Mouse (Mus musculus) stomach, embryonic 16.5 days (tissue): ENCODE measurements around the gene Gm5414. TPM values are rescaled to one million over a fixed set of nuclear protein-coding genes. Genes with fewer than 3 reads are reported as not detected.

Source experiments
- ATAC-seq: fragments of 200-750 bp; cut with Nextera tagmentation; 2 replicates; pipeline ENCODE4 v1.8.0; 2017; ENCODE audit warnings: moderate number of reproducible peaks, moderate TSS enrichment; ENCODE audit not compliant: insufficient read depth, low FRiP score
- H3K27ac ChIP-seq: fragments of 300-500 bp; sonication (generic); 2 replicates; pipeline ENCODE4 v1.5.1; 2014; ENCODE audit warnings: low read length
- H3K27me3 ChIP-seq: fragments of 300-500 bp; sonication (generic); 2 replicates; pipeline ENCODE4 v1.6.1; 2014; ENCODE audit warnings: low read length, control low read depth, mixed read lengths; ENCODE audit not compliant: control insufficient read depth, insufficient read depth
- H3K36me3 ChIP-seq: fragments of 300-500 bp; sonication (generic); 2 replicates; pipeline ENCODE4 v1.6.1; 2014; ENCODE audit warnings: low read length; ENCODE audit not compliant: control insufficient read depth, insufficient read depth
- H3K4me1 ChIP-seq: fragments of 300-500 bp; sonication (generic); 2 replicates; pipeline ENCODE4 v1.6.1; 2014; ENCODE audit warnings: low read length, control low read depth, mixed read lengths; ENCODE audit not compliant: control insufficient read depth, insufficient read depth
- H3K4me2 ChIP-seq: fragments of 300-500 bp; sonication (generic); 2 replicates; pipeline ENCODE4 v1.6.1; 2014; ENCODE audit warnings: low read depth, low read length, mixed read lengths
- H3K4me3 ChIP-seq: fragments of 300-500 bp; sonication (generic); replicated peaks from 2 replicates; pipeline ENCODE4 v1.5.1; 2014; ENCODE audit warnings: mild to moderate bottlenecking, low read length
- H3K9ac ChIP-seq: fragments of 300-500 bp; sonication (generic); 2 replicates; pipeline ENCODE4 v1.6.1; 2014; ENCODE audit warnings: low read length
- H3K9me3 ChIP-seq: fragments of 300-500 bp; sonication (generic); replicated peaks from 2 replicates; pipeline ENCODE4 v1.6.1; 2016; ENCODE audit warnings: low read length, control low read depth; ENCODE audit not compliant: control insufficient read depth
- WGBS: fragments of 180-500 bp; shearing (Covaris S2); extraction: QIAGEN DNeasy Blood & Tissue Kit; methylation state at CpG from one replicate; pipeline ENCODE4 v1.1.7; 2014; 5-methylcytosine and 5-hydroxymethylcytosine counted together
- microRNA-seq: library from miRNA; unstranded; fragments of <30 nt; microRNA quantifications from one replicate; pipeline ENCODE4, GENCODE M21; 2016
- polyA plus RNA-seq: library from polyadenylated mRNA; unstranded; fragments of >200 nt; fragmentation: Nextera tagmentation; extraction: Ambion mirVana; gene quantifications from 2 replicates; pipeline ENCODE4 v1.2.1, GENCODE M21; 2015

The Gm5414 gene
- polyA plus RNA-seq, 1 experiment from 2014 or later, result not detected

DNA sequence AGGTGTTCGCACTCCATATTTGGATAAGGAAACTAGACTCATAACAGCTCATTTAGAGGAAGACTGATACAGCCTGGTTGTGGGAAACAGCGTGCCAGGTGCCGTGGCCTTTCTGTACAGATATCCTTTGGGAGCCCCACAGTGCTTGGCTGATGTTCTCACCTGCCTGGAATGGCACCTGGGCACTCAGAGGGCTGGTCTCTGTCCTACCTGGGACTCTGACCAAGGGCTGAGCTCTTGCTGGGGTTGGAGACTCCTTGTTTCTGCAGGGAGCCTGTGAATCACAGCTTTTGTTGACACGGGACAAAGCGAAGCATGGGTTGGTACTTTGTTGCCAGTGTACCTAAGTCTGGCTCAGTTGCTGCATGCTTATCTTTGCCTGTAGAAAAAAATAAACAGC is 52.5 kb downstream of the Gm5414 start:
- ATAC-seq, result no peak
- WGBS, result 65% methylated on average over 5 of the region's 5 CpGs
- no peak overlapping the region for H3K4me2 ChIP-seq

More for the DNA sequence above, 52.5 kb downstream of the Gm5414 start:
- no peaks in the 10 kb centered on the region for H3K4me1 ChIP-seq
- H3K9me3 ChIP-seq, result no peaks in the 10 kb centered on the region
- H3K27ac ChIP-seq, result no peak overlapping the region
- no peaks in the 10 kb centered on the region for H3K27me3 ChIP-seq
- no peaks in the 10 kb centered on the region for H3K36me3 ChIP-seq
- H3K9ac ChIP-seq, result no peak overlapping the region
- no peak overlapping the region for H3K4me3 ChIP-seq

Small RNAs within 50 kb of the gene (microRNA-seq; reads per million reads assigned to microRNA genes)
- gene Gm44383 (not detected), gene Gm44479 (not detected)

Other genes starting within 250 kb of the Gm5414 start
- gene Krt7, start 217.1 kb downstream of the Gm5414 start, polyA plus RNA-seq, result 378 and 523 TPM in 2 replicates
- 0.19 and 0.26 TPM in 2 replicates for gene Krt87, start 189.4 kb downstream of the Gm5414 start, polyA plus RNA-seq
- gene Krt88, start 180.4 kb downstream of the Gm5414 start, polyA plus RNA-seq, result 0.15 TPM in 1 of 2 replicates, not detected in the other
- gene Krt81, start 164.4 kb downstream of the Gm5414 start, polyA plus RNA-seq, result not detected in 2 replicates
- not detected in 2 replicates for gene Krt86, start 154.7 kb downstream of the Gm5414 start, polyA plus RNA-seq
- not detected in 2 replicates for gene Krt83, start 136.7 kb downstream of the Gm5414 start, polyA plus RNA-seq
- not detected in 2 replicates for gene Gm49425, start 110.9 kb downstream of the Gm5414 start, polyA plus RNA-seq
- gene Krt84, start 95.4 kb downstream of the Gm5414 start, polyA plus RNA-seq, result 0.09 TPM in 1 of 2 replicates, not detected in the other
- gene Krt82, start 77.5 kb downstream of the Gm5414 start, polyA plus RNA-seq, result not detected in 2 replicates
- gene Krt90, start 65.2 kb downstream of the Gm5414 start, polyA plus RNA-seq, result 0.13 and 0.17 TPM in 2 replicates
- gene Krt75, start 54.3 kb downstream of the Gm5414 start, polyA plus RNA-seq, result 0.26 and 0.40 TPM in 2 replicates
- gene Gm5478, start 19.2 kb upstream of the Gm5414 start, polyA plus RNA-seq, result 0.14 TPM in 1 of 2 replicates, not detected in the other
- 14.7 and 18.5 TPM in 2 replicates for gene Krt6b, start 52.1 kb upstream of the Gm5414 start, polyA plus RNA-seq
- gene Krt6a, start 66.1 kb upstream of the Gm5414 start, polyA plus RNA-seq, result 458 and 584 TPM in 2 replicates
- gene Krt5, start 84.7 kb upstream of the Gm5414 start, polyA plus RNA-seq, result 464 and 594 TPM in 2 replicates
- not detected in 2 replicates for gene Krt71, start 114.9 kb upstream of the Gm5414 start, polyA plus RNA-seq
- not detected in 2 replicates for gene Krt72, start 158.3 kb upstream of the Gm5414 start, polyA plus RNA-seq
- not detected in 2 replicates for gene Krt73, start 174.2 kb upstream of the Gm5414 start, polyA plus RNA-seq
- gene Krt2, start 190.0 kb upstream of the Gm5414 start, polyA plus RNA-seq, result 0.05 TPM in 1 of 2 replicates, not detected in the other
- gene Krt1, start 222.6 kb upstream of the Gm5414 start, polyA plus RNA-seq, result 3.2 and 4.0 TPM in 2 replicates
- 0.32 and 0.43 TPM in 2 replicates for gene Krt77, start 241.5 kb upstream of the Gm5414 start, polyA plus RNA-seq